Mouse (Mus musculus) kidney, postnatal 4 days (tissue): Measurements from ENCODE around the gene Pard3.

Experiments used
- DNase-seq, 2 experiments: peaks; one replicate each; pipeline ENCODE4 v3.0.0; 2021; ENCODE audit warnings: mixed read lengths in 2 of 2

Gene Pard3

DNA sequence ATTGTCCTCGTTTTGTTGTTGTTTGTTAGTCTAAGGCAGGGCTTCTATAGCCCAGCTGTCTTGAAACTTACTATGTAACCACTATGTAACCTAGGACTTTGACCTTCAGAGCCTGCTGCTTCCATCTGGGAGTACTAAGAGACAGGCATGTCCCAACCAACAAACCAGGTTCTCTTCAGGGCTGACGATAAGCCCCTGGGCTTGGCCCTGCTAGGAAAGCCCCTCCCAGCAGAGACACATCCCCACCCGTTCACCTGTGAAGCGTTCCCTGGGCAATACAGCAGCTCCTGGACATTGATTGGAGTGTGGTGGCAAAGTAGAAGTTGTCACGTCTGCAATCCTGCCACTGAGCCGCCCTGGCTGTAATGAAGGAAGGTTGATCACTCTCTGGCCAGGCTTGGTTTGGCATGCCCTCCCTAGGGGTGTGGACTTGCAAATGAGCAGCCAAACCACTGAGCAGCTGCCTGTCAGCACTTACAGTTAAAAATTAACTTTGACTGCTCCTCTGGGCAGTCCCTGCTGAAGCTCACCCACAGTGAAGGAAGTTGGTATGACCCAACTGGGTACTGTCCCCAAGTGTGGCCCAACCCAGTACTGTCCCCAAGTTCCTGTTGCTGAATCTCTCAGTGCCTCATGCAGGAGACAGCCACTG lies 377.3 kb downstream of the Pard3 start:
- DNase-seq = peak; percentile 73 to 84

GRCm38 (mm10) chr8:127447401-127447800 lies 383.7 kb downstream of the Pard3 start:
- DNase-seq = no peak

DNA sequence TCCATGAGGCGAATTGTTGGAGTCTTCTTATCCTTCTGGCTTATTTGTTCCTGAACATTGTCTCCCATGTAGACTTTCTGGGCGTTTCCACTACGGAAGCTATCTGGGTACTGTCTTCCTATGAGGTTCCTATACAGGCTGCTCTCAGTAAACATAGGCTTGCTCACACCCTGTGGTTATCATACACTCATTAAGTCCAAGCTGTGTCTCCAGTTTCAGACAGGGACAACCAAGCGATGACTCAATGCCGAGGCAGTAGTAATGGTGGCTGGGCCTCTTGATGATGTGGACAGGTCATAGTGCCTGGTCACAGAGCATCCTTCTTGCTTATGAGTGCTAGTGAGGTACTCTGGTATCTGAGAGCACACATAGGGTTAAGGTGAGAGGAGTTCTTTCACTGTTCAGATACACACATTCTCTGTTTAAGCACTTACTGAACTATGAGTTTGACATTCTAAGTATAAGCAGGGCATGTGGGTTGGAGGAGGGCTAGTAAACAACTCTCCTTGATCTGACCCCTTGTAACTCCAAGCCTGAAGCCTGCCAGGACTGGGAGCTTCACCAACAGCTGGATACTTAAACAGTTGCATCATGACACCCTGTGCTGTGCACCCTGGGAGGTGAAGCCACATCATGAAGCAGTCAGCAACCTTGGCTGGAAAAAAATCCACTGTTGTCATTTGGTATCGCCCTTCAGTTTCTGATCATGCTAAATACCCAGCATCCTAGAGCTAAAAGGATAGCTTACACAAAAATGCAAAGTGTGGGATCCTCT lies 385.6 kb downstream of the Pard3 start:
- no peak for DNase-seq

GRCm38 (mm10) chr8:127450954-127451668 lies 387.4 kb downstream of the Pard3 start:
- no peak for DNase-seq

- DNase-seq = no peak
Measured at GRCm38 (mm10) chr8:127452364-127452763, 388.7 kb downstream of the Pard3 start.

DNA sequence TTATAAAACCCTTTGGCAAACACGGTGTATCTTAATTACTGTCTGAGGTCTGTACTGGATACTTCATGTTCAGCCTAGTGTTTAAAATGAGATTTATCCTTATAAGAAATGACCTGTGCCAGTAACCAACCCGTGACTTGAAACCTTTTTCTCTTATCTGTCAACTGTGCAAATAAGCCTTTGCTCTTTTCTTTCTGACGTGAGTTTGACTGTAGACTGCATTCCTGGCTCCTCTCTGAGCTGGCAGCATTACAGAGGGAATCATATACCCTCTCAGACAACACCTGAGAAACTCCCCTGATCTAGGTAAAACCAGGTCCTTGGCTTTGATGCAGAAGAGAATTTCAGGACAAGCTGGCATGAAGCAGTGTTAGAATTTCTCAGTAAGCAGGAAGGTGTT lies 394.2 kb downstream of the Pard3 start:
- no peak for DNase-seq

- no peak for DNase-seq
Measured at GRCm38 (mm10) chr8:127461173-127461572, 397.5 kb downstream of the Pard3 start.

DNA sequence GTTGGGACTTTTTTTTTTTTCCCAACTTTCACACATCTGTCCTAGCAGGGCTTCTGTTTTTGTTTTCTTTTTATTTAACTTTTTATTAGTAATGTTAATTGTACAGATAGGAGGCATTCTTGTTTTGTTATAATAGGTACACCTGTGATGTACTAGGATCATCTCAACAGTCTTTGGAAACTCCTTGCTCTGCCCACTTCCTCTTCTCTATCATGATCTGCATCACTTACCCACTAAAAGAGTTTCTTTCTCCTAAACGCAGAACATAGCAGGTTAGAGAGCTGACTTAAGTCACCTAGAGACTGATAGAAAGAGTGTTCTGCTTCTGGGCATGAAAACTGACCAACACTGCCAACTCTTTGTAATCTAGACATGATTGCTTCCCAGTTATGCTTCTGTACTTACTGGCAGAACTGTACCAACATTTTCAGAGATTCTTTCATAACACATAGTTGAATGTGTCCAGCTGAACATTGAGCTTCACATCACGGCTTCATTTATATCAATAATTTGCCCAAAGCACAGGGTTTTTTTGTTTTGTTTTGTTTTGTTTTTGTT lies 398.8 kb downstream of the Pard3 start:
- DNase-seq = no peak

DNA sequence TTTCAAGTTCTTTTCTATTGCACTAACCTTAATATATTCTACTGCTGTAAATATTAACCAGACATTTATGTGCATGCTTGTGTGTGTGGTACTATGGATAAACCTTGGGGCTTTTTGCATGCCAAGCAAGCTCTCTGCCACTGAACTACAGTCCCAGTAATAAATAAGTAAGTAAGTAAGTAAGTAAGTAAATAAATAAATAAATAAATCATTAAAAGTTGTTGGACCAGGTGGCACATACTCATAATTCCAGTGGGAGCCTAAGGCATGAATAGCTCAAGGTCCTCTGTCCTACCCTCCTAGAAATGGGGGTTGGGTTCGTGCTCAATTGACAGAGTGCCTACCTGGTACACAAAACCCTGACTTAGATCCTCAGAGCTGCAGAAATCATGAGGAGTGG lies 400.6 kb downstream of the Pard3 start:
- DNase-seq = peak in 1 of 2 experiments; percentile 23

DNA sequence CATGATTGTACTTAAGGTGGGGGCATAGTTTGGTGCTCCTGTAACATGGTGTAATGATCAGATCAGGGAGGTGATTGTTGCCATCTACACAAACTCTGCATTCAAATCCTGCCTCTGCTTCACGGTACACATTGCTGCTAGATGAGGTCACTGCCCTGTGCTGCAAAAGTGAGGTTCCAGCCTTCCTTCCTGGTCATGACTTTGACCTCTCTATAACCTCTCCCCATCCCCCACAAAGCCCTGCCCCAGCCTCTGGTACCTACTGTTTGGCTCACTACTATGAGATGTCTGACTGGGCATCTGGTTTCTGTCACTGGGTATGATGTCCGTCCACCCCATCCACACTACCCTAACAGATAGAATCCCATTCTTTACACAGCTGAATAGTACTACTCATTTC lies 408.5 kb downstream of the Pard3 start:
- DNase-seq = no peak

DNA sequence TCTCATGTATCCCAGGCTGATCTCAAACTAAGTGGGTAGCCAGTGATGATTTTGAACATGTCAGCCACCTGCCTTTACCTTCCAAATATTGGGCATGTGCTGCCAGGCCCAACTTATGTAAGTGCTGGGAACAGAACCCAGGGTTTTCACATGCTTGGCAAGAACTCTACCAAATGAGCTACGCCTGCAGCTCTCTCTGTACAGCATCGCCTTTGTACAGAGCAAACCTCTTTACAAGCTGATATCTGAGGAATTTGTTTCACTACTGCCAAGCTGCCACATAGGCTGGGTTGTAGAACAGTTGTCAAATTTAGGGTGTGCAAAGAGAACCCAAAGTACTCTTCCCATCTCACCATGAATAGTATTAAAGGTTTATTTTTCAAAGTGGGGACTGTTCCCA lies 416.3 kb downstream of the Pard3 start:
- DNase-seq = no peak

GRCm38 (mm10) chr8:127485618-127486017 lies 421.9 kb downstream of the Pard3 start:
- DNase-seq = no peak

DNA sequence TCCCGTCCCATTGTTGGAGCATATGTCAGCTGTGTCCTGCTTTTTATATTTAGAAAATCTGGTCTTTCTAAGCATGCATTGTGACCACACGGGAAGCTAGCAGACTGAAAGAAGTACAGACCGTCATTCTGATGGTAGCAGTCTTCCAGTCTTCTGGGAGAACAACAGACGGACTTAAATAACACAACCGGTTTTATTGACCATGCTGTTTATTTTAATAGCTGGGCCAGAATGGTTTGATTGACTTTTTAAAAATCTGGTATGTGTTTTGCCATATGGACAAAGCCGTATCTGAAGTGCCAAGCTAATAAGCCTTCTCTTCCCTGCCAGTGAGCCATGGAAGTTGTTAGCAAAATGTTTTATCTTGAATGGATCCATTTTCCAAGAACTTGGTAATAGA lies 428.3 kb downstream of the Pard3 start:
- DNase-seq = no peak

DNA sequence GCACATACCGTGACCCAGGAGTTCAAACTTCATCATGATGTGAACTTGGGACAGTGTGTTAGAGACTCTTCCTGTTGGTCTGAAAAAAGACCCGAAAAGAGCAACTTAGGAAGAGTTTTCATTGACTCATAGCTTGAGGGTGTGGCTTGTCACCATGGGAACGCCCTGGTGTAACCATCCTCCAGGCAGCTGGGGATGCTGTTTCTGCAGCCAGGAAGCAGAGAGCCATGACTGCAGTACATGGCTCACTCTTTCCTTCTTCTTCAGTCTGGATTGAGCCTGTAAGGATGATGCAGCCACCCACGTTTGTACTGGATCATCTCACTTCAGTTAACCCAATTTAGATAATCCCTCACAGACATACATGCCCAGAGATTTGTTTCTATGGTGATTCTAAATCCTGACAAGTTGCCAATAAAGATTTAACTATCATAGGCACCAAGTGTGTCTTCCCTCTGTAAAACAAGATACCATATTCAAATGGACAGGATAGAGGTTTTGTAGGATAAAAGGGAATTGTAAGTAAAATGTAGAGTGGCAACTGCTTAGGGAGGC lies 431.6 kb downstream of the Pard3 start:
- DNase-seq = peak; percentile 48 to 55

GRCm38 (mm10) chr8:127498997-127499719 lies 435.5 kb downstream of the Pard3 start:
- no peak for DNase-seq

- no peak for DNase-seq
Measured at GRCm38 (mm10) chr8:127499720-127500114, 436.0 kb downstream of the Pard3 start.

DNA sequence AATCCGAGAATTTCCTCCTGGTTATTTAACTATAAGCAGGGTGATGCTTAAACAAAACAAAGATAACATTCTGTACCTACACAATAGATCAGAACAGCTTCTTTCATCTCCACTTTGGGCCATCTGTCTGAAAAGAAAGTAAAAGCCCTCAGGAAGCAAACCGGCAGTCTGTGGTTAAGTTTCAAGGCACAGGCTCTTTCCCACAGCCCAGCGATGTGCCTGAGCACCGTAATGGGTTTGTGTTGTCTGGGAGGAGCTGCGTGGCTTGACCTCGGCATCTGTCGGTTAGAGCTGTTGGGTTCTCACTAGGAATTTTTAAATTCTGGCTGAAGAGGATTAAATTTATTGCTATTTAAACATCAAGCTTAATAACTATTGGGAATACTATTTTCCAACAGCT lies 436.5 kb downstream of the Pard3 start:
- peak; percentile 13 to 33 for DNase-seq

- DNase-seq = no peak
Measured at GRCm38 (mm10) chr8:127501756-127502155, 438.1 kb downstream of the Pard3 start.

DNA sequence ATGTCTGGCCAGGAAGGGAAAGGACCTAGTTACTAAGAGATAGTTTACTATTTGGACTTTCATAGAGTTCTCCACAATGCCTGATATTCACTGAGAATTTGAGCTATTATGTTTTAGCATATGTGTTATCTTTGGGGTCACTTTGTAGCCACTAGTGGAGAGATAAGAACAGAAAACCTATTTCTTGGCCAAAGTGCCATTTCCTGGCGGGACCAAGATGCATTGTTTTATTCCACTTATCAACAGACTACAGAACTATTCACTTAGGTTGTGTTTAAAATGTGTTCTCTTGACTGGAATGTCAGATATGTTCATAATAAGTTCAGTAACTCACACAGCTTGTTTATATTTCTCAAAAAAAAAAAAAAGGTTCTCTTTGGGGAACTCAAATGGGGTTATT lies 441.6 kb downstream of the Pard3 start:
- no peak for DNase-seq

DNA sequence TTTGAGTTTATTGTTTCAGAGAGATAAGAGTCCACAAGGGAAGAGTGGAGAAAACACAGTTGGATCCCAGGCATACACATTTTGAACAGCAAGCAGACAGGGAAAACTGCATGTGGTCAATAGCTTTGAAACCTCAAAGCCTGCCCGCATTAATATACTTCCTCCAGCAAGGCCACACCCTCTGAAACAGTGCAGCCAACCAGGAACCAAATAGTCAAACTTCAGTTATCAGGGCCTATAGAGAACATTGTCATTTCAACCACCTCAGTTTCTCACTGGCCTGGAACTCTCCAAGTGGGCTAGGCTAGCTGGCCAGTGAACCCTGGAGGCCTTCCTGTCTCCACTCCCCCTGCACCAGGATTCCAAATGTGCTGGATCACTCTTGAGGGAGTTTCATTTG lies 442.6 kb downstream of the Pard3 start:
- no peak for DNase-seq

DNA sequence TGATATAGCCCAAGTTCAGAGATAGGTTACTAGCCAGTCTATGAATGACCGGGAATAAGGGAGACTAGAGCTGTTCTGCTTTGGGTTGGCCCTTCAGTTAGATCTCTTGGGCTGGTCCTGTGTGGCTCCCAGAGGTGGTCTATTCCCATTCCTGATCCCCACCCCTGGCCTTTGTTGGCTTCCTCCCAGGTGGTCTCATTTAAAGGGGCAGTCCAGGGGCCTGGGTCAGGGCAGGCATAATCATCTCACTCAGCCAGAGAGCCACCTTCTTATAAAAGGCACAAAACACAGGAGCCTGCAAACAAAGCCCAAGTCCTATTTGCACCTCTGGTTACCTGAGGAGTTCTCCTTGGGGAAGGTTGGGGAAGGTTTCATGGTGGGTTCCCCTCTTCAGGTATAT lies 447.6 kb downstream of the Pard3 start:
- DNase-seq = no peak

DNA sequence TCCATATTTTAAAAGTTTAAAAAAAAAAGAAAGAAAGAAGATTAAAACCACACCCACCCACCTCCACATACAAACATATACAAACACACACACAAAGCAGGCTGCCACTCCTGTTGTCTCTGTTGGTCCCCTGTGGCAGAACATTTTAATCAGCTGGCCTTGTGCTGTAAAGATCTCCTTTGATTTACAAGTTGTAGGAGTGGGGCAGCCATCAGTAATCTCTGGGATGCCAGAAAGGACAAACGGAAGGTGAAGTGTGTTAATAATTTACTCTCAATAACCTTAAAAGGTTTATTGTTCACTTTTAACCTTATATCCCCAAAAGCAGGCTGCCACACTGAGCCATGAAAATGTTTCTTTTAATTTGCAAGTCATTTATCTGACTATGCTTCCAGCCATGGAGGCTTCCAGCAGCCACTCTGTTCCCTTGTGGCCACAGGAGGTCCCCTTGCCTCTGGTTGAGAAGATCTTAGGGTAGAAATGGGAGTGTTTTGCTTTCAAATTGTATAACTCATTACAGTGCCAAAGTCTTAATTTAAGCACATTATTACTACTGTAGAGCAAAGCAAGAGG lies 448.4 kb downstream of the Pard3 start:
- DNase-seq = peak; percentile 37 to 40
